Mouse (Mus musculus) midbrain, embryonic 15.5 days (tissue): ENCODE results near the gene Wdr59. TPM values are rescaled to one million over a fixed set of nuclear protein-coding genes. Genes with fewer than 3 reads are reported as not detected.

Source experiments
- ATAC-seq: fragments of 200-750 bp; cut with Nextera tagmentation; replicated peaks from 2 replicates; pipeline ENCODE4 v1.8.0; 2017; ENCODE audit warnings: moderate TSS enrichment
- H3K27ac ChIP-seq: fragments of 300-500 bp; sonication (generic); 2 replicates; pipeline ENCODE4 v1.5.1; 2015; ENCODE audit warnings: mild to moderate bottlenecking, inconsistent platforms
- H3K27me3 ChIP-seq: fragments of 300-500 bp; sonication (generic); replicated peaks from 2 replicates; pipeline ENCODE4 v1.6.1; 2015; ENCODE audit warnings: inconsistent platforms
- H3K36me3 ChIP-seq: fragments of 300-500 bp; sonication (generic); replicated peaks from 2 replicates; pipeline ENCODE4 v1.6.1; 2015; ENCODE audit warnings: inconsistent platforms
- H3K4me1 ChIP-seq: fragments of 300-500 bp; sonication (generic); 2 replicates; pipeline ENCODE4 v1.6.1; 2015; ENCODE audit warnings: inconsistent platforms
- H3K4me2 ChIP-seq: fragments of 300-500 bp; sonication (generic); 2 replicates; pipeline ENCODE4 v1.6.1; 2015; ENCODE audit warnings: inconsistent platforms, mild to moderate bottlenecking, moderate library complexity
- H3K4me3 ChIP-seq: fragments of 300-500 bp; sonication (generic); 2 replicates; pipeline ENCODE4 v1.5.1; 2015; ENCODE audit warnings: mild to moderate bottlenecking, inconsistent platforms
- H3K9ac ChIP-seq: fragments of 300-500 bp; sonication (generic); 2 replicates; pipeline ENCODE4 v1.6.1; 2015; ENCODE audit warnings: mild to moderate bottlenecking, inconsistent platforms
- H3K9me3 ChIP-seq: fragments of 300-500 bp; sonication (generic); 2 replicates; pipeline ENCODE4 v1.6.1; 2016; ENCODE audit warnings: inconsistent platforms
- WGBS: fragments of 180-500 bp; shearing (Covaris S2); methylation state at CpG from one replicate; pipeline ENCODE4 v1.1.7; 2015; ENCODE audit warnings: mixed read lengths; 5-methylcytosine and 5-hydroxymethylcytosine counted together
- polyA plus RNA-seq: library from polyadenylated mRNA; unstranded; fragments of >200 nt; fragmentation: Nextera tagmentation; extraction: Ambion mirVana; gene quantifications from 2 replicates; pipeline ENCODE4 v1.2.1, GENCODE M21; 2015

Gene Wdr59
- polyA plus RNA-seq, 1 experiment from 2014 or later: 8.3 TPM

DNA sequence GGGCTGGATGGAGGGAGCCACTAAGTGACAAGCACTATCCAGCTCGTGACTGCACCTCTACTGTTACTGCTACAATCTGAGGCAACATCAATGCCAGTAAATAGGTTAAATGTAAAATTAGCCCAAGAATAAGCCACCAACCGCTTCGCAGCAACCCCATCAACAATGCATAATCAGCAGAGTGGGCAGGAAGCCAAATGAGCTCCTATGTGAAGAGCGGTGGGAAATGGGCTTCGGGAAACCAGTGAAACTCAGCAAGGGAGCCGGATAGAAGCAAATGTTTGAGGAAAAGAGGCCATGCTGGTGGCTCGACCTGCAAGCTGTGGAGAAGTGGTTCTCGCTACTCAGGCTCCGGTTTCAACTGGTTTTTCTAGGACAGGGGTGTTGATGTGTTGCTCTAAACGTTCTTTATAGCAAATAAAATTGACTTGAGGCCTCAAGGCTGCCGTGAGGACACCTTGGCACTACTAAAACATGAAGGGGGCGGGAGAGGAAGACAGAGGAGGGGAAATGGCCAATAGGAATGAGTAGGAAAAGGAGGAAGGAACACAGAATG, 50.3 kb downstream of the Wdr59 start:
- Histone ChIP-seq H3K4me3 (no peak overlapping the region), H3K9me3 (no peaks in the 10 kb centered on the region), H3K9ac (no peak overlapping the region), H3K27me3 (no peaks in the 10 kb centered on the region), H3K27ac (no peak overlapping the region), H3K4me2 (no peak overlapping the region), H3K4me1 (peaks cover 12% of the 10 kb centered on the region), H3K36me3 (no peaks in the 10 kb centered on the region)
- 71% methylated on average over 12 of the region's 12 CpGs for WGBS
- ATAC-seq: no peak

DNA sequence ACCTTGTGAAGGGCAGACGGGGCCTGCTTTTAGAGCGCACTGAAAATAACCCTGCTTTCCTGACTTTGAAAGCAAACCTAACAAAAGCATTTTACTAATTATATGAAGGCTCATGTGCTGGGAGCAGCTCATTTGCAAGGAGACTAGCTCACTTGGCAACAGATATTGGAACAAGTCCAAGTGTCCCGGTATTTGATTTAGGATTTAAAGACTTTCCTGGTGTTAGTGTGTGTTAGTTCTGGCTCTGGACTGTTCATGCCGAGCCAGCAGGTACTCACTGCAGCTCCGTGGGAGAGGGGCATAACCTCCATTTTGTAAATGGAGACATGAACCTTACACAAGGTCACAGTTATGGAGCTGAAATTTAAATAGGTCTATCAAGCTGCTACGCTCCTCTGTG, 52.9 kb downstream of the Wdr59 start:
- H3K4me1 ChIP-seq: peaks cover 12% of the 10 kb centered on the region
- ATAC-seq: no peak
- no peaks in the 10 kb centered on the region for H3K9me3 ChIP-seq
- H3K36me3 ChIP-seq: no peaks in the 10 kb centered on the region
- H3K27ac ChIP-seq: peak overlapping the region; percentile 35; the same call in 1 of the 2 replicates
- H3K9ac ChIP-seq: no peak overlapping the region
- WGBS: 39% methylated on average over 6 of the region's 6 CpGs
- H3K4me2 ChIP-seq: no peak overlapping the region
- no peaks in the 10 kb centered on the region for H3K27me3 ChIP-seq
- H3K4me3 ChIP-seq: no peak overlapping the region

DNA sequence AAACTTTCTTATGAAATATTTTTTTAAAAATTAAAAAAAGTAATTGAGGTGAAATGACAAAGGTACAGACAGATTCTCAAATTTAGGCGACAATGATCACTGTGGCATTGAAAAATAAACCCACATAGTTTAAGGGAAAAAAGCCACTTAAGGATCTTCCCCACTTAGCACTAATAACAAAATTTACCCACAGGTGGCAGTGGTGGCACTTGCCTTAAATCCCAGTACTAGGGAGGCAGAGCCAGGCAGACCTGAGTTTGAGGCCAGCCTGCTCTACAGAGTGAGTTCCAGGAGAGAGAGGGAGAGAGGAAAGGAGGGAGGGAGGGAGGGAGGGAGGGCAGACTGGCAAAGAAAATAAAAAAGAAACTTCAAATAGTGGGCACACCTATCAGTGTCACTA, 56.6 kb downstream of the Wdr59 start:
- no peaks in the 10 kb centered on the region for H3K9me3 ChIP-seq
- no peak overlapping the region for H3K27ac ChIP-seq
- peaks cover 12% of the 10 kb centered on the region for H3K4me1 ChIP-seq
- ATAC-seq: no peak
- H3K36me3 ChIP-seq: no peaks in the 10 kb centered on the region; the same call in 1 of the 2 replicates
- no peak overlapping the region for H3K4me2 ChIP-seq
- H3K27me3 ChIP-seq: no peaks in the 10 kb centered on the region
- WGBS: 88% methylated on average over 1 of the region's 1 CpGs
- no peak overlapping the region for H3K9ac ChIP-seq
- no peak overlapping the region for H3K4me3 ChIP-seq

DNA sequence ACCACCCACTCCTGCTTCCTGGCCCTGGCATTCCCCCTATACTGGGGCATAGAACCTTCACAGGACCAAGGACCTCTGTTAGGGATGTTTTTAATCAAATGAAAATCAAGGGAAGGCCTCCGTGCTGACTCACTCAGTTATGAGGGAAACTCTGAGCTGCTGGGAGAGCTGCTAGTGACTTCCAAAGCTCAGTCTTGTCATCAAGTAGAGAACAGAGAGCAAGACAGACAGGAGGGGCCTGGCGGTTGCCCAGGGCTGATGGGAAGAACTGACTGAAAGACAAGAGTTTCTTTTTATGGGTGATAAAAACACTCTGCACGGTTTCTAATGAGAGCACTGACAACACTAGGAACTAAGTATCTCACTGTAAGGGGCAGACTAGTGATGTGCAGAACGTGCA, 57.4 kb downstream of the Wdr59 start:
- Histone ChIP-seq H3K27ac (no peak overlapping the region), H3K27me3 (no peaks in the 10 kb centered on the region), H3K4me3 (no peak overlapping the region), H3K9ac (no peak overlapping the region), H3K36me3 (no peaks in the 10 kb centered on the region; the same call in 1 of the 2 replicates), H3K4me1 (peaks cover 12% of the 10 kb centered on the region), H3K9me3 (no peaks in the 10 kb centered on the region), H3K4me2 (no peak overlapping the region)
- WGBS: 78% methylated on average over 4 of the region's 4 CpGs
- ATAC-seq: no peak

DNA sequence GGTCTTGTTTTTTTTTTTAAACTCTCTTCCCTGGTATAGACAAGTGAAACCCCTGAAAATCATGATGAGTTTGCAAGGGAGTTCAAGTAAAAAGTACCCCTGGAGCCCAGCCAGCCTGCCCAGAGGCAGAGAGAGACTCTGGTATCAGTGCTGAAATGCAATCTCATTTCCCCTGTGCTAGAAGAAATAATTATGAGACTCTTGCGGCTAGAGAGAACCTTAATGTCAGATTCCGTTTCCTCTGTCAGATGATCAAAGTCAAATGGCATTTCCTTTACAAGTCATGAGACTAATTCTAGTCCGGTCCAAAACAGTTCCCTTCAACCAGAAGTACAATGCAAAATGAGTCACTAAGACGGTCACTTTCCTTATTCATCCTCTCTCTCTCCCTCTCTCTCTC, 72.2 kb downstream of the Wdr59 start:
- 0 out of 2 replicates have a peak, but pooled peaks cover 5% of the 10 kb centered on the region for H3K36me3 ChIP-seq
- no peaks in the 10 kb centered on the region for H3K27me3 ChIP-seq
- H3K4me1 ChIP-seq: no peaks in the 10 kb centered on the region
- no peak overlapping the region for H3K27ac ChIP-seq
- no peak overlapping the region for H3K9ac ChIP-seq
- no peak for ATAC-seq
- WGBS: 68% methylated on average over 4 of the region's 4 CpGs
- H3K4me2 ChIP-seq: no peak overlapping the region
- H3K4me3 ChIP-seq: no peak overlapping the region
- no peaks in the 10 kb centered on the region for H3K9me3 ChIP-seq

DNA sequence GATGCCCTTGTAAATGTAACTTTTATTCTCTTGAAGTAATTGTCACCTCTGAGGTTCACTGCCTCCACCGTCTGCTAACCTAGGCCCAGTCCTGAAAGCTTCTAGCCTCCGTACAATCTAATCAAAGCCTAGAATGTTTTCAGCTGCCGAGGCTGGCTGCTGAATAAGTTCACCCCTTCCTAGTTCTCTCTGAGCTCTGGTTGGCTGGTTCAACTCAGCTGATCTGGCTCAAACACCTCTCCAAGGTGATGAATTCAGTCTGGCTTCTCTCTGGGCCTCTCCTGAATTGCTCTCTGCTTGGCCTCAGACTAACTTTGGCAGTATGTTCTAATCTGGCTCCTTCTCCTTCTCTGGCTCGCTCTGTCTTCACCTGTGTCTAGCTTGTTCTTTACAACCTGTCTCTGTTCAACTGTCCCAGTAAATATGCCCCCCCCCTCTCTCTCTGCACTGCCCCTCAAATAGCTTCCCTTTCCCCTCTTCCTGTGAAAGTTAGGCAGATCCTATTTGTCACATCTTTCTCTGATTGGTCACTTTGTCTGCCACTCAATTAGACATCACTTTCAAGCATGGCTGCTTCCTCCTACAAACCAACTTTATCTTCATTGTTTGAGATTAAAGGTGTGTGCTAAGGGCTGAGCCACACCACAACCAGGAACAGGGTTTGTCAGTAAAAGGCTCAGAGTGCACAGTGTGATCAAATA, 75.8 kb downstream of the Wdr59 start:
- Histone ChIP-seq H3K27ac (no peak overlapping the region), H3K9me3 (no peaks in the 10 kb centered on the region), H3K9ac (no peak overlapping the region), H3K4me1 (no peaks in the 10 kb centered on the region), H3K4me2 (no peak overlapping the region), H3K36me3 (0 out of 2 replicates have a peak, but pooled peaks cover 3% of the 10 kb centered on the region), H3K4me3 (no peak overlapping the region), H3K27me3 (no peaks in the 10 kb centered on the region)
- no peak for ATAC-seq
- 76% methylated on average over 4 of the region's 4 CpGs for WGBS

DNA sequence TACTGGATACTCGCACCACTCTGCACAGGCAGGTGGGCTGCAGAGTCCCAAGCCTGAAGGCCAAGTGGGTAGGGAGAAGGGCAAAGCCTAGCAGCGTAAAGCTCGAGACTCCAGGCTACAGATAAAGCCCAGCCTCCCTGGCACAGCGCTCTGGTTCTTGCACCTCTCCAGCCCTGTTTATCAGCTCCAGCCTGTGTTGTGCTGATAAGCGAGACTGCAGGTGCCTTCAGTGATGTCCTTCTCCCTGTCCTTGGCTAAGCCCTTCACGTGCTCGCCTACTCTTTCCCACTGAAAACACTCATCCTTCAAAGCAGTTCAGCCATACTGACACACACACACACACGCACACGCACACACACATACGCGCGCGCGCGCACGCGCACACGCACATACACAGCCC, 76.3 kb downstream of the Wdr59 start:
- H3K9me3 ChIP-seq: no peaks in the 10 kb centered on the region
- WGBS: 87% methylated on average over 18 of the region's 18 CpGs
- H3K4me3 ChIP-seq: no peak overlapping the region
- ATAC-seq: no peak
- 0 out of 2 replicates have a peak, but pooled peaks cover 3% of the 10 kb centered on the region for H3K36me3 ChIP-seq
- no peak overlapping the region for H3K4me2 ChIP-seq
- H3K27me3 ChIP-seq: no peaks in the 10 kb centered on the region
- no peak overlapping the region for H3K27ac ChIP-seq
- H3K9ac ChIP-seq: no peak overlapping the region
- H3K4me1 ChIP-seq: no peaks in the 10 kb centered on the region

DNA sequence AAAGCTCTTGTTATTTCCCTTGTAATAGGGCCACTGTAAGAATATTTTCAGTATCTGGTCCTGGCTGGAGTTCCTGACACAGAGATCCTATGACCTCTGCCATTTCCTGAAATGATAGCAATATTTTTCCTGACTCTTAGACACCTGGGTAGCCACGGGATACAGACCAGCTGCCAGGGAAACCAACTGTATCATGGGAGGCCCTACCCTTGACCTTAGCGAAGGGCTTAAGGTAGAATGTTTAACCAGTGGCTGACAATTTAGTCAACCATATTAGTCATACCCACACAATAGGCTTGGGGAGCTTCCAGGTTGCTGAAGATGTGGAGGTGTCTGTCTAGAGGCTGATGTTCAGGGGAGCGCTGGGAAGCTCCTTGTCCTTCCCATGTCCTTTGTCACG, 77.6 kb downstream of the Wdr59 start:
- Histone ChIP-seq H3K4me1 (no peaks in the 10 kb centered on the region), H3K36me3 (0 out of 2 replicates have a peak, but pooled peaks cover 3% of the 10 kb centered on the region), H3K4me3 (no peak overlapping the region), H3K4me2 (no peak overlapping the region), H3K9ac (no peak overlapping the region), H3K27ac (no peak overlapping the region), H3K9me3 (no peaks in the 10 kb centered on the region), H3K27me3 (no peaks in the 10 kb centered on the region)
- WGBS: 91% methylated on average over 4 of the region's 4 CpGs
- ATAC-seq: no peak

DNA sequence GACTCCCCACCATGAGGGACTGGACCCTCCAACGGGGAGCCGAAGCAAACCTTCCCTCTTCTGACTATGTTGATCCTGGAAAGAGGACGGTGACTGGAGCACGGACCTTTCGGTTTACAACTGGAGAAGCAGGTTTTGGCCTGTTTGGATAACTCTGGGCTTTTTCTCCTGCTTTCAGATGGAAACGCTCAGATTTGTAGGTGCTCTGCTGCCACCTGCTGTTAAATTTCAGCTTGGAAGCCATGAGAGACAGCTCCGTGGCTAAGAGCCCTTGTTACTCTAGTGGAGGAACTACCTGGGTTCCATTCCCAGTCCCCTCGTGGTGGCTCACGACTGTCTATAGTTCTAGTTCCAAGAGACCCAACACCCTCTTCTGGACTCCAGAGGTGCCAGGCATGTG, 82.7 kb downstream of the Wdr59 start:
- 25% methylated on average over 9 of the region's 9 CpGs for WGBS
- H3K4me2 ChIP-seq: no peak overlapping the region
- H3K36me3 ChIP-seq: no peaks in the 10 kb centered on the region
- H3K4me3 ChIP-seq: no peak overlapping the region
- ATAC-seq: no peak
- H3K9me3 ChIP-seq: no peaks in the 10 kb centered on the region
- H3K9ac ChIP-seq: no peak overlapping the region
- no peak overlapping the region for H3K27ac ChIP-seq
- no peaks in the 10 kb centered on the region for H3K4me1 ChIP-seq
- no peaks in the 10 kb centered on the region for H3K27me3 ChIP-seq

DNA sequence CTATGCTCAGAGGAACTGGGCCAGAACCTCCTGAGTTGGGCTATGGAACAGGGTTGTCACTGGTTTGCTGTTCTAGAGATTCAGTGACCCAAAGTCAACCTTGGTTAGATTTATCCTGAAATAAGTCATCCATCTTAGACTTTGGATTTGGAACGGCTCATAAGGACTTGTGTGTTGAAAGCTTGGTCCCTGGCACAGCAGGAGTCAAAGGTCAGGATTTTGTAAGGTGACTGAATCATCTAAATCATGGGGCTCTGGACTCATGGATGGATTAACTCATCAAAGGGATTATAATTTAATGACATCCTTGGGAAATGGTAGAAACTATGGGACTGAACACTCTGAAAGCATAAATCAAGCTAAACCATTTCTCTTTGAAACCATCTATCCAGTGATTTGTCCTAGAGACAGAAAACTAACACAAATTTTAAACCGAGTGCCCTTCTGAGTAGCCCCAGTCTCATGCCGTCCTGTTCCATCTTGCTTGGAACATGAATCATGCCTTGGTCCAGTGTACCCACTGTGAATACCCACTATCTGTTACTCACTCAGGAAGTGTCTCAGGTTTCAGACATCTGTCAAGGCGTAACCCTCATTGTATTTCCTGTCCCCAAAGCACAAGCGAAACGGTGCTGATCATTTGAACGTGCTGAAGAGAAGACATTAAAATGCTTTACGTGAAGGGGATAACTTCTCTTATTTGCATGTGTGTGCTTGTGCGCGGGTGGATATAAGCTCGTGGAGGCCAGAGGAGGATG, 86.6 kb downstream of the Wdr59 start:
- Histone ChIP-seq H3K4me3 (no peak overlapping the region), H3K9ac (no peak overlapping the region), H3K9me3 (no peaks in the 10 kb centered on the region), H3K4me1 (no peaks in the 10 kb centered on the region), H3K36me3 (no peaks in the 10 kb centered on the region), H3K27me3 (no peaks in the 10 kb centered on the region), H3K4me2 (no peak overlapping the region), H3K27ac (no peak overlapping the region)
- 74% methylated on average over 11 of the region's 11 CpGs for WGBS
- no peak for ATAC-seq

DNA sequence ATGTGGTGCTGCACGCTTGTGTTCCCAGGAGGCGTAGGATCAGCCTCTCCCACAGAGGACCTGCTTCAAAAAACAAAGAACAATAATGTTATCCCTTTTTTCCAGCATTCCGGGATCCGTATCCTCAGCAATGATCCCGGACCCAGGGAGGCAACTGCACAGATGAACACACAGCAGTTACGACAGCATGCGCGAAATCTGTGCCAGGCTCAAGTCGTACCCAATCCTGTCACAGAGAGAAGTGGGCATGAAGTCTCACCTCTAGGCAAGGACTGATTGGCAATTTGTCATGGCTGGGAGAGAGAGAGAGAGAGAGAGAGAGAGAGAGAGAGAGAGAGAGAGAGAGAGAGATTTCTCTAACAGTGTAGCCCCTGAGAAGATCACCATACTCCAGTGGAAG, 97.2 kb downstream of the Wdr59 start:
- H3K4me2 ChIP-seq: no peak overlapping the region
- no peak overlapping the region for H3K27ac ChIP-seq
- no peaks in the 10 kb centered on the region for H3K4me1 ChIP-seq
- H3K36me3 ChIP-seq: no peaks in the 10 kb centered on the region
- no peaks in the 10 kb centered on the region for H3K9me3 ChIP-seq
- no peaks in the 10 kb centered on the region for H3K27me3 ChIP-seq
- 84% methylated on average over 9 of the region's 9 CpGs for WGBS
- H3K9ac ChIP-seq: no peak overlapping the region
- ATAC-seq: no peak
- no peak overlapping the region for H3K4me3 ChIP-seq

DNA sequence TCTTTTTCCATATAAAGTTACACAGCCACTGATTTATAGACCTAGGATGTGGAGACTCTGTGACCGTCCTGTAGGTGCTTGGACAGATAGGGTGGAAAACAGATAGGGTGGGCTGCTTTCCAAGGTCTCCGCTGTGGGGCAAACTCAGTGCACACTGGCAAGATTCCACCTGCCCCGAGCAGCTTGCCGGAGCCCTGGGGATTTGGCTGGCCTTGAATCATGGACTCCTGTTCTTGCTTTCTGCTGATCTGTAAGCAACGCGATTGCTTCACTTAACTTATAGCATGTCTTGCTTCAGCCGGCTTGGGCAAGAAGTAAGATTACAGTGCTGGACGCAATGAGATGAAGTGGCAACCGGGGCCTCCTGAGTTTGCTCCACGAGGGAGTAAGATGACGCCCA, 97.7 kb downstream of the Wdr59 start:
- Histone ChIP-seq H3K4me3 (no peak overlapping the region), H3K9me3 (no peaks in the 10 kb centered on the region), H3K4me1 (no peaks in the 10 kb centered on the region), H3K27me3 (no peaks in the 10 kb centered on the region), H3K36me3 (no peaks in the 10 kb centered on the region), H3K27ac (no peak overlapping the region), H3K4me2 (no peak overlapping the region), H3K9ac (no peak overlapping the region)
- WGBS: 86% methylated on average over 11 of the region's 11 CpGs
- no peak for ATAC-seq
